Mouse (Mus musculus) fibroblast of lung, adult 2 months (primary cell): Measurements from ENCODE around the gene Kat6b.
"Not testable (repeated sequence)": the region's sequence is repeated elsewhere in the genome, so short reads cannot be mapped to it uniquely, and the experiment has no call there.

Source experiments
- DNase-seq: peaks from one replicate; pipeline ENCODE4 v3.0.0-alpha.2; 2011; ENCODE audit warnings: low read depth

Kat6b gene

GRCm38 (mm10) chr14:21481231-21481630 is at the start of gene Kat6b:
Gene Kat6b, plus strand, starts transcription at chr14:21481434.
- DNase-seq = no peak

- DNase-seq = no peak
These were observed 47.8 kb upstream of the Kat6b start for GRCm38 (mm10) chr14:21433415-21433814.

GRCm38 (mm10) chr14:21433995-21434394 is 47.2 kb upstream of the Kat6b start:
- DNase-seq = no peak

- DNase-seq = no peak
These were observed 46.5 kb upstream of the Kat6b start for GRCm38 (mm10) chr14:21434686-21435085.

- DNase-seq = no peak
These were observed 41.4 kb upstream of the Kat6b start for GRCm38 (mm10) chr14:21439785-21440184.

- no peak for DNase-seq
These were observed 40.7 kb upstream of the Kat6b start for GRCm38 (mm10) chr14:21440526-21440925.

GRCm38 (mm10) chr14:21441772-21442533 is 39.3 kb upstream of the Kat6b start:
- peak; percentile 51 for DNase-seq

GRCm38 (mm10) chr14:21452581-21452980 is 28.7 kb upstream of the Kat6b start:
- no peak for DNase-seq

- DNase-seq = no peak
These were observed 27.3 kb upstream of the Kat6b start for GRCm38 (mm10) chr14:21453896-21454295.

GRCm38 (mm10) chr14:21455654-21456350 is 25.4 kb upstream of the Kat6b start:
- DNase-seq = no peak

- no peak for DNase-seq
These were observed 24.7 kb upstream of the Kat6b start for GRCm38 (mm10) chr14:21456526-21456925.

GRCm38 (mm10) chr14:21457876-21458275 is 23.4 kb upstream of the Kat6b start:
- no peak for DNase-seq

GRCm38 (mm10) chr14:21458696-21459095 is 22.5 kb upstream of the Kat6b start:
- no peak for DNase-seq

- DNase-seq = no peak
These were observed 22.1 kb upstream of the Kat6b start for GRCm38 (mm10) chr14:21459163-21459562.

GRCm38 (mm10) chr14:21462398-21462797 is 18.8 kb upstream of the Kat6b start:
- no peak for DNase-seq

GRCm38 (mm10) chr14:21463117-21463712 is 18.0 kb upstream of the Kat6b start:
- no peak for DNase-seq

- no peak for DNase-seq
These were observed 10.8 kb upstream of the Kat6b start for GRCm38 (mm10) chr14:21470386-21470785.

GRCm38 (mm10) chr14:21471975-21472374 is 9.3 kb upstream of the Kat6b start:
- no peak for DNase-seq

GRCm38 (mm10) chr14:21474593-21475132 is 6.6 kb upstream of the Kat6b start:
- not testable (repeated sequence) for DNase-seq

- no peak for DNase-seq
These were observed 4.1 kb upstream of the Kat6b start for GRCm38 (mm10) chr14:21477181-21477580.

- no peak for DNase-seq
These were observed 1.7 kb upstream of the Kat6b start for GRCm38 (mm10) chr14:21479566-21479965.

- no peak for DNase-seq
These were observed 1.0 kb upstream of the Kat6b start for GRCm38 (mm10) chr14:21480191-21480590.

- no peak for DNase-seq
These were observed 3.0 kb downstream of the Kat6b start for GRCm38 (mm10) chr14:21484199-21484598.
